Mouse (Mus musculus): Measurements from ENCODE around the gene Gm28961. TPM values are rescaled to one million over a fixed set of nuclear protein-coding genes. Genes with fewer than 3 reads are reported as not detected.
"Not testable (repeated sequence)": the region's sequence is repeated elsewhere in the genome, so short reads cannot be mapped to it uniquely, and the experiment has no call there.

Gm28961 gene
- not detected for total RNA-seq (2021)
- long read RNA-seq, experiment 1 = 0 reads
- long read RNA-seq, experiment 2 = 0 reads

DNA sequence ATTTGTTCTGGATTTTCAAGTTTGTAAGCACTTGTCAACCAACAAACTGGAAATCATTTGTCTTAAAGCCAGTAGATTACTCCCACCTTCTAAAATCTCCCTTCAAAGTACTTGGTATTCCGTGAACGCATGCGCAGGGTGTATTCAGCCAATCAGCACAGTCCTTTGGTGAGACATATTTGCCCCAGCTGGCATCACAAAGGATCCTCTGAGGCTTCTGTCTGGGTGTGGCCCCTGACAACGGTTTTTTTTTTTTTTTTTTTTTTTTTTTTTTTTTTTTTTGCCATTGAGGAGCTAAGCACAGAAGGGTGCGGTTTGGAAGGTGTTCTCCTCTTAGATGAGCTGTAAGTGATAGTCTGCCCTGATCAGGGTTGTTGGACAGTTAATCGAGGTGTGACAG, at the start of gene Gm28961:
Gene Gm28961 (plus strand): TSS at position 301 of the 400 bp plus-strand sequence.
- not testable (repeated sequence) for DNase-seq

Other genes starting within 250 kb of the Gm28961 start
- not detected for gene Gm21943, start 172.0 kb upstream of the Gm28961 start, total RNA-seq (2021)